Comparison of ENCODE assay signal across 14 mouse cellular contexts in the genomic region with DNA sequence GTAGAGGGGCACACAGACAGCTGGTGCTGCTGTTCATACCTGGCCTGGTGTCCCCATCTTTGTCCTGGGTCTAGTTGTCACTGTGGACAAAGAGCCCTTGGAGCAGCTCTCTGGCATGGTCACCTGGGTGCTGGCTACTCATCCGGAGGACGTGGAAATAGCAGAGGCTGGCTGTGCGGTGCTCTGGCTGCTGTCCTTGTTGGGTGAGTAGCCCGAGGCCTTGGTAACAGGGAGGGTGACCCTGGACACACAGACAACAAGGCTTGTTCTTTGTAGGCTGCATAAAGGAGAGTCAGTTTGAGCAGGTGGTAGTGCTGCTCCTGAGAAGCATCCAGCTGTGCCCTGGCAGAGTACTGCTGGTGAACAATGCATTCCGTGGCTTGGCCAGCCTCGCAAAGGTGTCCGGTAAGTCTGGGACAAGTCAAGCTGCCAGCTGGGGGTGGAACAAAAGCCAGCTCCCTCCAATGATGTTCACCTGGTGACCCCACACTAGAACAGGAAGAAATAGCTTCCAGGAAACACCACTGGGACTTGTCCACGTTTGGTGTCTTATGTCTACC. TPM values are rescaled to one million over a fixed set of nuclear protein-coding genes. Genes with fewer than 3 reads are reported as not detected.
"Had no signal": no experiment of that assay in that cellular context is flagged by ENCODE, and none has a peak within 500 bp of the region (broad histone marks: within the 10 kb centered on the region; RNA-seq: fewer than 3 reads in every experiment).

No protein-coding gene starts in this region.

- H3K27ac ChIP-seq: limb, embryonic 15.5 days; liver, embryonic 12.5 days; midbrain, embryonic 10.5 days; neural tube, embryonic 13.5 days; stomach, embryonic 15.5 days had no signal

- H3K4me1 ChIP-seq: limb, embryonic 15.5 days; liver, embryonic 12.5 days; midbrain, embryonic 10.5 days; neural tube, embryonic 13.5 days; stomach, embryonic 15.5 days had no signal

- H3K4me3 ChIP-seq: limb, embryonic 15.5 days; liver, embryonic 12.5 days; midbrain, embryonic 10.5 days; neural tube, embryonic 13.5 days; stomach, embryonic 15.5 days had no signal

- DNase-seq: kidney, postnatal 25 days; lung, embryonic 14.5 days; midbrain, embryonic 14.5 days; retina, postnatal 1 day; right cerebral cortex, postnatal 4 days; spleen, adult 18-20 months; thymus, postnatal 36 days had no signal

- H3K27me3 ChIP-seq: limb, embryonic 15.5 days; liver, embryonic 12.5 days; neural tube, embryonic 13.5 days; stomach, embryonic 15.5 days had no signal

RNA-seq across cellular contexts. Expression of a gene that starts 17.6 kb away (rescaled TPM):
- total RNA-seq: monocyte, adult 5-6 weeks had no signal
- polyA plus RNA-seq: lung, embryonic 14.5 days; stomach, embryonic 15.5 days had no signal

RNA-seq across cellular contexts. Expression of a gene that starts 21.8 kb away (rescaled TPM):
- polyA plus RNA-seq: kidney, embryonic 16.5 days; limb, embryonic 15.5 days; midbrain, embryonic 10.5 days; midbrain, embryonic 14.5 days; neural tube, embryonic 13.5 days had no signal
